Mouse (Mus musculus) G1E-ER4 (cell line): ENCODE measurements around the gene Nobox. TPM values are rescaled to one million over a fixed set of nuclear protein-coding genes. Genes with fewer than 3 reads are reported as not detected.

Source experiments
- GATA1 ChIP-seq: IDR thresholded peaks from one replicate; pipeline ENCODE4 v1.8.0; 2012; ENCODE audit warnings: low read length, inconsistent platforms
- polyA plus RNA-seq: library from polyadenylated mRNA; stranded (reverse); fragments of >175 nt; gene quantifications from 2 replicates; pipeline ENCODE4 v1.2.3, GENCODE M21; 2012

Gene Nobox
- polyA plus RNA-seq, 1 experiment: not detected

DNA sequence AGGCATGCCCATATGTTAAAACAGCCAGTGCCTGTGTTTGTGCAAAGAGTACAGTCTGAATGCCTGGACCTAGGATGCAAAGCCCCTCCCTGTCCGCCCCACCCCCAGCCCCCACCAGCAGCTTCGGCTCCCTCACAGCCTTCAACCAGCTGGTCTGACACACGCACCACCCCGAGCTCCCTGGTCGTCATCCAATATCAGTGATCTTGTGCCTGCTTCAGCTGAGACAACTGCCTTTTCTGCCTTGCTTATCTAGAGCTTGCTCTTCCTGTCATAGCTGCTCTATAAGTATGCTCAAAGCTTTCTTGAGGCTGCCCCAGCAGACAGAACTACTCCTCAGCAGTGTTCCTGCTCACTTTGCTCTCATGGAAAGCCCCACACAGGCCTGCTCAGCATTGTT lies 13.4 kb downstream of the Nobox start:
- TF ChIP-seq GATA1: no peak

DNA sequence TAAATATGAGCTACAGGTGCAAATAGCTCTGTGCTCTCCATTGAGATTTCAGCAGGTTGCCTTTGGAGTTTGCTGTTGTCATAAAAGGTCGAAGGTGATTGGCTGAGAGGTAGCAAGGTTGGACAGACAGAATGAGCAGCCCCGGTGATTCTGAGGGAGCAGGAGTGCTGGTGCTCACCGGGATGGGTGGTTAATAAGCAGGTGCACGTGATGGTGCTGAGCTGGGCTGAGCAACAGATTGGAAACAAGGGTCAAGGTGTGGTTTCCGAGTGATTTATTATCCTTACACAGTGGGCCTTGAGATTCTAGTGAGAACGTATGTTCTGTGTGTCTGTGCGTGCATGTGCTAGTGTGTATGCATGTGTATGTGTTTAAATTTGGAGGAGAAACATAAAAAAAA lies 16.2 kb downstream of the Nobox start:
- no peak for TF ChIP-seq GATA1

DNA sequence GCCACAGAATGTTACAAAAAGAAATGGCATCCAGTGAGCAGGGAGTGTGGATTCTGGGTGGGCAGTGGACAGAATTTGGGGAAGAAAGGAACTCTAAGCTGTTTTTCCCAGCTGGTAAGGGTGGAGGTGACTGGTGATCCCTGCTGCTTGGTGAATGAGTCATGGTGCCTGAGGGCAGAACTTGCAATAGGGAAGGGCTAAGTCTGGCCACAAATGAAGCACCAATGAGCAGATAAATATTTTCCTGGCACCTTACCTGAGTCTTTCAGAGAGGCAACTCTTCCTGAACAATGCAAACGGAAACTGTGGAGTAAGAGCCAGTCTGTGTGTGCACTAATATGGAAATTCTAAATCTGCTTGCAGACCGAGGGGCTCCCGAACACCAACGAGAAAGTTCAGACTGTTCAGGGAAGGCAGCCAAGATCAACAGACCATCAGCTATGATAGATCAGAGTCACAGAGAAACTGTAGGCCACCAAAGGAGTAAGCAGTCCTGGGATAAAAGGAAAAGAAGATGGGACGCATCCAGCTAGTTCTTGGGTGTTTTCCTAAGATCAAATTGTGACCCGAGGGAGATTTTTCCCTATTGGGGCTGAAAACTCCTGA lies 16.8 kb downstream of the Nobox start:
- no peak for TF ChIP-seq GATA1

DNA sequence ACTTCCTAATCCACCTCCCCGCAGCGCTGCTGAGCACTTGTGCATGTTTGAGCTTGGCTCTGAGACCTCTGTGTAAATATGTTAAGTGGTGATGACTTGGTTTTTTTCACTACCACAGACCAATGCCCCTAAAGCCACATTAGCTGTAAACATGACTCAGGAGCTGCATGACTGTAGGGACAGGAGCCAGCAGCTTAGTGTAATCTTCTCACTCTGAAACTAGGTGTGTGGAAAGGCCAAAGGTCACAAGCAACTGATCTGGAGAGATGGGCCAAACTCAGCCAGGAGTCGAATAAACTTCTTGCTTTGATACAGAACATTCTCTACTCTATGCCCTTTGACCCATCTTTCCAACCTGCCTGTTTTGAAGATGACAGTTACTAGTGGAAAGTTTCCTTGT lies 17.3 kb downstream of the Nobox start:
- TF ChIP-seq GATA1: no peak

DNA sequence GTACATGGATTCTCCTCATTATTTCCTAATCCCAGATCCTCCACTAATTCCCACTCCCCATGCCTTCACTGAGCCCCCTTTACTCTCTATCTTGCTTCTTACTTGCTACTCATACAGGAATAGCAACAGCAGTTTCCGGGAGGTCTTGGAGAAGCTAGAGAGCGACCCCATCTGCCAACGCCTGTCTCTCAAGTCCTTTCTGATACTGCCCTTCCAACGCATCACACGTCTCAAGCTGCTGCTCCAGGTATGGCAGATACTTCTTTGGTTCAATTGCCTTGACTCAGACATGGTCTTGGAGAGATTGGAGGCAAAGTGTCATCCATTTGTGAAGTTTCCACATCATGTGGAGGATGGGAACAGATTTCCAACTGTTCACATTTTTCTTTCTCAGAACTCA lies 28.9 kb downstream of the Nobox start:
- TF ChIP-seq GATA1: no peak

DNA sequence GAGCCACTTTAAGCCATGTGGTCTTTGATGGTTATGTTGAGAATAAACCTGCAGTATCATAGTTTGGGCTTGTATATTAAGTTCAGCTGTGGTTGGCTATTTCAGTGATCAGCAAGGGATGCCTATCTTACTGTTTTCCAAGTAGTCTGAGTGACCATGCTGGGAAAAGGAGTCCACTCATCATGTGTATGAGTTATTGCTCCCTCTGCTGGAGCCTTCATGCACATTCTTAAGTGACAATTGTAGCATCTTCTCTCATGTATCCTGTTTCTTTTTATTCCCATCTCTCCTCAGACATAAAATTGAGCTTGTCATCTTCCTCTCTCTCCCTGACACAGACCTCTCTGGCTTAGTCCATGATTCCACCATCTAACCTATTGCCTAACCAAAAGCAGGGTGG lies 31.1 kb downstream of the Nobox start:
- TF ChIP-seq GATA1: no peak

DNA sequence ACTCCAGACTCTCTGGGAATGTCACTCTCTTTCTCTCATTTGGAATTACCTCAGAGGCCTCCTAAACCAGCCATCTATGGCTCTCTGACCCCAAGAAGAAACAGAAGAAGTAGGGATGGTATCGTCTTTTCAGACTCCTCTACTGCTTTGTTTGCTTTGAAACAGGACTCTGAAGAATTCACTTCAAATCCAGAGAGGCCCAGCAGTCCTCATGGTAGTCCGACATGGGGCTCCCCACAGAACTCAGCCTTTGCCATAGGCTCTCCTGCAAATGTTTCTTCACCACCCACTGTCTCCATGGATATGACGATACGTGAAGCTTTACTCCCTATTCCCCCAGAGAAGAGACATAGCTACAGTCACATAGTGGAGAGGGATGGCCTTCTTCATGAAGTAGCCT lies 35.2 kb downstream of the Nobox start:
- TF ChIP-seq GATA1: no peak

DNA sequence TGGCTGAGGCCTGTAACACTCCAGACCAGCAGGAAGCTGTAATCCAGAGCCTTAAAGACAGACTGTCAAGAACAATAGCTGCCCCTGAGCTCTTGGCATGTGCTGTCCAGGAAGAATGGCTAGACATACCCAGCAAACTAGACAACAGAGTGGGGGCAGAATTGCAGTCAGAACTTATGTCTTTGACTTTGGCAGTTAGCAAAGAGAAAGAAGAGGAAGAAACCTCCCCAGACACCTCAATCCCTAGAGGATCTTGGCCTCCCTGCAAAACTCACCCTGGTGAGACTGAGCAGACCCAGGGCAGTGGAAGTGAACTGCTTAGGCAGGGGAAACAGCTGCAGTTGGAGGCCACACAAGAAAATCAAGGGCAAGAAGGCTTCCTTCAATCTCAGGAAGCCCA lies 36.8 kb downstream of the Nobox start:
- TF ChIP-seq GATA1: no peak

DNA sequence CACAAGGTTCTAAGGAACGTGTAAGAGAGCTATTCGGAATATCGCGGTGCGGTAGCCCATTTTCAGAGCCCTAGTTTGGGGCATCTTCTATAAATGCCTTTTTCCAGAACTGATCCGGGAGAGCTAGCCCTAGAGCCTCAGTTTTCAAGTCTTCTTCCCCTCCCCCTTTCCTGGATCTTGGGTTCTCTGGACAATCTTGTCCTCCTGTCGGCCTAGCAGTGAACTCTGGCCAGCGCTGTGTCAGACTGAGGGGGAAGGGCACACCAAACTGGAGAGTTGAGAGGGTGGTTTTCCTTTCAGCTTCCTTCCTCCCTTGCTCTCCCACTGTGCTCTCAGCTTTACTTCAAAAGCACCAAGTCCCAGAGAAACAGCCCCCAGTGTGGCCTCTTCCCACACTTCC lies 43.0 kb downstream of the Nobox start:
- TF ChIP-seq GATA1: no peak

DNA sequence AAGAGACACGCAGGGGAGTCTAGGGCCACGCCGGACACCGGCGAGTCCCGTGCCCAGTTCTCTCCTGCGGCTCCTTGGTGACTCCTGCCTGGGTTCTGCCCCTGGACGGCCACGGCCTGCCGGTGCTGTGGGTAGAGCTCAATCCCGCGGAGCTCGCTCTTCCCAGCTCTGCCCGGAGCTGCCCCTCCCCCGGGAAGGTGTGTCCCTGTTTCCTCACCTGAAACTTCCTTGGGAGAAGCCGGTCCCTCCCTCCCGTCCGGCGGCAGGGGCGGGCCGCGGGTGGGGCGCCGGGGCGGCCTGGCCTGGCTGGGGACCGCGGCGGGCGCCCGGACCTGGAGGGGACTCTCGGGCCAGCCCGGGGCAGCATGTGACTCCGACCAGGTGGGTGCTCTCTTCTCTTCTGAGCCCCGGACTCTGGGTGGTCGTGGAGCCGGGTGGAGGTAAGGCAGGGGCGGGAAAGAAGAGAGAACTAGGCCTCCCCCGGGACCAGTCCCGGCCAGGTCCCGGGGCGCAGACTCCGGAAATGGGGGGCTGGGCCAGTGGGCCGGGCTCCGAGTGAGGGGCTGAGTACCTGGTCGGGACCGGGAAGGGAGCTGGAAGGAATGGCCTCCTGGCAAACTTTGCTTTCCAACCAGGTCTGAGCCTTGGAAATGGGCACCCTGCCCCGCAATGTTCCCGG lies 43.9 kb downstream of the Nobox start, which contains the start of gene Arhgef5:
Gene Arhgef5 (plus strand): TSS at position 220 of the 679 bp plus-strand sequence.
- TF ChIP-seq GATA1: no peak

DNA sequence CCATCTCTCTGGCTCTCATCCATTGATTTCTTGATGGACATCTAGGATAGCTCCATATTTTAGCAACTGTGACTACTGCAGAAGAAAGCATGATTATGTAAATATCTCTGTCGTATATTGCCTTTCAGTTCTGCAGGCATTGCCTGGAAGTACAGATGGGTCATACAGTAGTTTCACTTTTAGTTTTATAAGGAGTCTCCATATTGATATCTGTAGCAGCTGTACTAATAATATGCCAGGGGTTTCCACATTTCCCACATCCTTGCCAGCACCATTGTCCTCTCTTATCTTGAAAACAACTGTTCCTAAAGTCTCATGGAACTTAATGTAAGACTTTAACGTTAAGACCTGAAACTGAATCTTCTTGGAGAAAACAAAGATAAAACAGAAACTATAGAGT lies 48.6 kb downstream of the Nobox start:
- no peak for TF ChIP-seq GATA1

DNA sequence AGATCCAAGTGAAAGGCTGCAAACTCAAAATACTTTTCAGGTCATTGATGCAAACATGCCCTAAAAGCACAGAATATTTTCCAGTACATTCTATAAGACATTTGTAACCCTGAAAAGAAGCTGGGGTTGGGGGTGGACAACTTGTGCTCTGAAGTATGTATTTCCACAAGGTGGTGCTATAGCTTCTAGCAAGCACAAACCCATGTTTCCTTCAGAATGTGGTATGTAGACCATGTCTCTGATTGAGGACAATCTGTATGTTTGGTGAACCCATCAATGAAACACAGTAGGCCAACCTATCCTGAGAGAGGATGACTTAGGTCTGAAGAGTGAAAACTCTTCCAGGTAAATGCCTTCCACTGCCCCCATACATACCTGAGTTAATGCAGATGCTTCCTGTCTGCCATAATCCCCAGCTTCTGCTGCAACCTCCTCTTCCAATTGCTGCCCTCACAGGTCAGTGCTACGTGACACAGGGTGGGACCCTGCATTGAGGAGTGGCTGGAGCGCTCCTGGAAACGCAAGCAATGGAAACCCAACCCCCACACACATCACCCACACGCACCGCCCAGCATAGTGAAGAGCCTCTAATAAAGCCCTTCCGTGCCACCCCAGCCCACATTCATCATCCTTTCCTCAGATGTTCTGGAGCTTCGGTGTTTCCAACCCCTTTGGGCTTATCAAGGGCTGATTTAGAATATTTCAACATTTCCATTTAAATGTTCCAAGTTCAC lies 55.0 kb downstream of the Nobox start:
- no peak for TF ChIP-seq GATA1

Other genes starting within 250 kb of the Nobox start
- gene Olfr441, start 203.2 kb downstream of the Nobox start, polyA plus RNA-seq: not detected in 2 replicates
- gene Olfr237-ps1, start 163.0 kb downstream of the Nobox start, polyA plus RNA-seq: not detected in 2 replicates
- gene Olfr437, start 146.3 kb downstream of the Nobox start, polyA plus RNA-seq: not detected in 2 replicates
- not detected in 2 replicates for gene Olfr13, start 137.4 kb downstream of the Nobox start, polyA plus RNA-seq
- gene Olfr435, start 112.4 kb downstream of the Nobox start, polyA plus RNA-seq: not detected in 2 replicates
- not detected in 2 replicates for gene Olfr434, start 96.5 kb downstream of the Nobox start, polyA plus RNA-seq
- gene Olfr47, start 78.0 kb downstream of the Nobox start, polyA plus RNA-seq: not detected in 2 replicates
- gene Arhgef5, start 44.0 kb downstream of the Nobox start, polyA plus RNA-seq: not detected in 2 replicates